Mouse (Mus musculus): ENCODE data around the gene Adgrb3. TPM values are rescaled to one million over a fixed set of nuclear protein-coding genes. Genes with fewer than 3 reads are reported as not detected.

Adgrb3 gene
- polyA plus RNA-seq, 1 experiment: 0.14 TPM

DNA sequence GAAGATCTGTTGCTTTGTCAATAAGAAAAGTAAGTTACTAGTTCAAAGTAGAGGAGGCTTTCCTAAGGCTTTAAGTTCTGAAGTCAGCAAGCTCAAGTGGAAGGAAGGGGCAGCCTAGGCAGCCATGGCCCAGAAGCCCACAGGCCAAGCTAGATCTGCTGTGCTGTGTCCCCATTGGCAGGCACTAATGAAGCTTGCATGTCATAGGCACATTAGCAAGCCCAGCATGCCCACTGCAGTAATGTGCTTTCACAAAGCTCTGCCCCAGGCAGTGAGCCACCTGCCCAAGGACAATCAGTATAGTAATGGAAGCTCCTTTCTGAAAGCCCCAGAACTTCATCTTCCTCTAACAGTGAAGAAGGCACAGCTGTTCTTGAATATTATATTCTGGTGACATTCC, 484.6 kb downstream of the Adgrb3 start:
- Histone ChIP-seq H3K4me1 (ENCODE audit: control insufficient read depth, insufficient read depth, low read length) (no peaks in the 10 kb centered on the region), H3K27me3 (replicated peaks; ENCODE audit: control insufficient read depth, insufficient read depth, low read length) (no peaks in the 10 kb centered on the region), H3K27ac (ENCODE audit: insufficient read depth, low read depth, low read length) (no peak overlapping the region), H3K36me3 (ENCODE audit: control insufficient read depth, insufficient read depth, low read length) (no peaks in the 10 kb centered on the region), H3K4me3 (ENCODE audit: insufficient read depth, low read depth, low read length) (no peak overlapping the region)
- DNase-seq: no peak
- no peak for TF ChIP-seq CTCF (conservative IDR thresholded peaks at IDR 0.05; ENCODE audit: insufficient read depth, insufficient read length, low read depth, low read length)
- TF ChIP-seq POLR2A (IDR thresholded peaks at IDR 0.05; ENCODE audit: low read depth, low read length): no peak

DNA sequence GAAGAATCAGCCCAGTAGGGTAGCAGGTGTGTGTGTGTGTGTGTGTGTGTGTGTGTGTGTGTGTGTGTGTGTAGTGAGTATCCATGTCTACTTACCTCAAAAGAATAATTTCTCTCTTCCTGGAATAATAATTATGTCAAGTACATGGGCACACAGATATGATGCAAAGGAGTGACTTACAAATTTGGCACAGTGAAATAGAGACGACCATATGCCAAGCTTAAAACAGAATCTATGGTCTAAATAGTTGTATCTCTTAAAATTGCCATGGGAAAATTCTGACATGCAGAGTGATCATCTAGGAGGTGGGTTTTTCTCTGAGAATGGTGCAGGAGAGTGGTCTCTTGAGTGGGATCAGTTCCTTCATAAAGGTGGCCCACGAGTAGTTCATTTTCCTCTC, 504.1 kb downstream of the Adgrb3 start:
- DNase-seq: no peak
- no peak overlapping the region for H3K4me3 ChIP-seq (ENCODE audit: insufficient read depth, low read depth, low read length)
- no peak overlapping the region for H3K27ac ChIP-seq (ENCODE audit: insufficient read depth, low read depth, low read length)
- no peaks in the 10 kb centered on the region for H3K36me3 ChIP-seq (ENCODE audit: control insufficient read depth, insufficient read depth, low read length)
- no peaks in the 10 kb centered on the region for H3K4me1 ChIP-seq (ENCODE audit: control insufficient read depth, insufficient read depth, low read length)
- TF ChIP-seq CTCF (conservative IDR thresholded peaks at IDR 0.05; ENCODE audit: insufficient read depth, insufficient read length, low read depth, low read length) (no peak), POLR2A (IDR thresholded peaks at IDR 0.05; ENCODE audit: low read depth, low read length) (no peak)
- 80% methylated on average over 2 of the region's 2 CpGs for WGBS
- no peaks in the 10 kb centered on the region for H3K27me3 ChIP-seq (replicated peaks; ENCODE audit: control insufficient read depth, insufficient read depth, low read length)

DNA sequence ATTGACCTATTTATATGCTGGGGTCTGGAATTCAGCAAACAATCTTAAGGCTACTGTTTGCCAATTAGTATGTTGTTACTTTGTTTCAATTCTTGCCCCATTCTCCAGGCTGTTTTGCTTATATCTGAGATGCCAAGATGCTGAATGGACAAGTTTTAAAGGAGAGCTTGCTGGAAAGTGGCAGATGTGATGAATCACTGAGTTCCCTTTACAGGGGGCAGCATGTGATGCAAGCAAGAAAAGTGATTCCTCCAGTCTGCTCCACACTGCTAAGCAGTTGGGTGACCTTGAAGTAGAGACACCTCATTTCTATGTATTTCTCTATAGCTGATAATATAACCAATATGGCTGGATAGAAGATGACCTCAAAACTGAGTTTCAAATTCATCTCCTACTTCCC, 512.4 kb downstream of the Adgrb3 start:
- Histone ChIP-seq H3K36me3 (ENCODE audit: control insufficient read depth, insufficient read depth, low read length) (no peaks in the 10 kb centered on the region), H3K27ac (ENCODE audit: insufficient read depth, low read depth, low read length) (no peak overlapping the region), H3K27me3 (replicated peaks; ENCODE audit: control insufficient read depth, insufficient read depth, low read length) (no peaks in the 10 kb centered on the region), H3K4me3 (ENCODE audit: insufficient read depth, low read depth, low read length) (no peak overlapping the region), H3K4me1 (ENCODE audit: control insufficient read depth, insufficient read depth, low read length) (no peaks in the 10 kb centered on the region)
- TF ChIP-seq CTCF (conservative IDR thresholded peaks at IDR 0.05; ENCODE audit: insufficient read depth, insufficient read length, low read depth, low read length) (no peak), POLR2A (IDR thresholded peaks at IDR 0.05; ENCODE audit: low read depth, low read length) (no peak)
- DNase-seq: no peak

DNA sequence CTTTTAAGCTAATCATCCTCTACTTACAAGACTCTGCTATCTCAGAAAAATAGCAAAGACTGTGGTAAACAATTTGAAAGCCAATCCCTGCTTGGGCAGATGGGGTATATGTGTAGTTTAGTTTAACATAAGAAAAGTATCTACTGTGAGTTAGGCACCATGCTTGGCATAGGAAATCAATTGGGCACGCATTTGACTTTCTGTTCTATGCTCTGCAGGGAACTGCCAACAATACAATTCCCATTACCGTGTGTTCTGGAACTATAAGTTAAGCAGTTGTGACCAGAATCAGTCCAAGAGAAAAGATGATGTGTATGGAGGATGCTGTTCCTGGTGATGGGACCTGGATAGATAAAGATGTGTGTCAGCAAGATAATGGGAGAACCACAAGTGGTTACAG, 517.2 kb downstream of the Adgrb3 start:
- Histone ChIP-seq H3K27ac (ENCODE audit: insufficient read depth, low read depth, low read length) (no peak overlapping the region), H3K36me3 (ENCODE audit: control insufficient read depth, insufficient read depth, low read length) (no peaks in the 10 kb centered on the region), H3K4me1 (ENCODE audit: control insufficient read depth, insufficient read depth, low read length) (no peaks in the 10 kb centered on the region), H3K27me3 (replicated peaks; ENCODE audit: control insufficient read depth, insufficient read depth, low read length) (no peaks in the 10 kb centered on the region), H3K4me3 (ENCODE audit: insufficient read depth, low read depth, low read length) (no peak overlapping the region)
- no peak for DNase-seq
- TF ChIP-seq POLR2A (IDR thresholded peaks at IDR 0.05; ENCODE audit: low read depth, low read length): no peak
- no peak for TF ChIP-seq CTCF (conservative IDR thresholded peaks at IDR 0.05; ENCODE audit: insufficient read depth, insufficient read length, low read depth, low read length)
- WGBS: 75% methylated on average over 2 of the region's 2 CpGs

DNA sequence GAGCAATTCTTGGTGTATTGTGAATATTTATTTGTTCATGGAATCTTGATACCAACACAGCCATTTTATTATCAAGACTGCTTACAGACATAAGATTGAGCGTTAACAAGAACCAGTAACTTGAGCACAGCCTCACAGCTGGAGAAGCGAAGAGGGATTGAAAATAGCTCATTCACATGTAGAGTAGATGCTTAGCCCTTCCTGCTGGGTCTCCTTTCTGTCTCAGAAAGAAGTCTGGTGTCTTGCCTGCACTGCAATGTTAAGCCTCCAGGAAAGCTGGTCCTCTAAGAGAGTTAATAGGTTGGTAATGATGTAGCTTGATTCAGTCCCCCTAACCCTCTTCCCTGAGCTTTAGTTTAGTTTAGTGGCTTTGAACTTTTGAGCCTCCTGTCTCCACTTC, 519.4 kb downstream of the Adgrb3 start:
- Histone ChIP-seq H3K27me3 (replicated peaks; ENCODE audit: control insufficient read depth, insufficient read depth, low read length) (no peaks in the 10 kb centered on the region), H3K27ac (ENCODE audit: insufficient read depth, low read depth, low read length) (no peak overlapping the region), H3K36me3 (ENCODE audit: control insufficient read depth, insufficient read depth, low read length) (no peaks in the 10 kb centered on the region), H3K4me1 (ENCODE audit: control insufficient read depth, insufficient read depth, low read length) (no peaks in the 10 kb centered on the region), H3K4me3 (ENCODE audit: insufficient read depth, low read depth, low read length) (no peak overlapping the region)
- WGBS: 27% methylated on average over 2 of the region's 2 CpGs
- TF ChIP-seq POLR2A (IDR thresholded peaks at IDR 0.05; ENCODE audit: low read depth, low read length) (no peak), CTCF (conservative IDR thresholded peaks at IDR 0.05; ENCODE audit: insufficient read depth, insufficient read length, low read depth, low read length) (no peak)
- DNase-seq: no peak

DNA sequence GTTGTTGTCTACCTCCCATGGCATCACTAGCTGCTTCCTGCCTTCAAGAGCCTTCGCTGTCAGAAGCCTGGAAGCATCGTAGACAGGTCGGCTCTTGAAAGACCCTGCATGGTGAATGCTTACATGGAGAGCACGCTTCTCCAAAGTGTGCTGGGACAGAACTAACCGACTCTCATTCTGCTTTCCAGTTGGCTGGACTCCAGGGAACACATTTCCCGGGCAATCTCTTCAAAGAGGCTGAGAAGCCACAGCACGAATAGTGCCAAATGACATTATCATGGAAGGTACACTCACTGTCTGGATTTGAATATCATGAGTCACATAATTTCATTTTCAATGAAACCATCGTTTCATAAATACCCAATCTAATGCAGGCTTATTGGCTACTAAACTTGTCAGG, 548.0 kb downstream of the Adgrb3 start:
- Histone ChIP-seq H3K4me3 (ENCODE audit: insufficient read depth, low read depth, low read length) (no peak overlapping the region), H3K27me3 (replicated peaks; ENCODE audit: control insufficient read depth, insufficient read depth, low read length) (no peaks in the 10 kb centered on the region), H3K4me1 (ENCODE audit: control insufficient read depth, insufficient read depth, low read length) (no peaks in the 10 kb centered on the region), H3K27ac (ENCODE audit: insufficient read depth, low read depth, low read length) (no peak overlapping the region), H3K36me3 (ENCODE audit: control insufficient read depth, insufficient read depth, low read length) (no peaks in the 10 kb centered on the region)
- whole genome bisulfite sequencing: 82% methylated on average over 8 of the region's 8 CpGs
- DNase-seq: no peak
- TF ChIP-seq POLR2A (IDR thresholded peaks at IDR 0.05; ENCODE audit: low read depth, low read length): no peak
- TF ChIP-seq CTCF (conservative IDR thresholded peaks at IDR 0.05; ENCODE audit: insufficient read depth, insufficient read length, low read depth, low read length): no peak

DNA sequence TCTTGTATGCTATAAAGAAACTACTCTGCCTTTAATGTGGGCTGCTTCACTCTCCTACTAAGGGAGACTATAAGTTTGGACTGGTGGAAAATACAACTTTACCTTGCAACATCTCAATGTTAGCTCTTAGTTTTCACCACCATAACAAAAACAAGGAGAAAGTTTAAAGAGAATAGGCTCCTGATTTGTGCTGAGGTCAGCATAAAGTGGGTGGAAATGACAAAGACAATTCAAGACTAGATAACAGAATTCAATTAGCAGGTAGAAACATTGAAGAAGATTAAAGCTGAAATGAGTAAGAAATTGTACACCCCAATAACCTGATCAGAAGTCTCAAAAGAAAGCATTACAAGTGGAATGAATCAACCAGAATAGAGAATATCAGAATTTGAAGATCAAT, 578.9 kb downstream of the Adgrb3 start:
- H3K4me3 ChIP-seq (ENCODE audit: insufficient read depth, low read depth, low read length): no peak overlapping the region
- H3K4me1 ChIP-seq (ENCODE audit: control insufficient read depth, insufficient read depth, low read length): no peaks in the 10 kb centered on the region
- H3K36me3 ChIP-seq (ENCODE audit: control insufficient read depth, insufficient read depth, low read length): no peaks in the 10 kb centered on the region
- H3K27me3 ChIP-seq (replicated peaks; ENCODE audit: control insufficient read depth, insufficient read depth, low read length): no peaks in the 10 kb centered on the region
- no peak for DNase-seq
- no peak overlapping the region for H3K27ac ChIP-seq (ENCODE audit: insufficient read depth, low read depth, low read length)
- no peak for TF ChIP-seq POLR2A (IDR thresholded peaks at IDR 0.05; ENCODE audit: low read depth, low read length)

DNA sequence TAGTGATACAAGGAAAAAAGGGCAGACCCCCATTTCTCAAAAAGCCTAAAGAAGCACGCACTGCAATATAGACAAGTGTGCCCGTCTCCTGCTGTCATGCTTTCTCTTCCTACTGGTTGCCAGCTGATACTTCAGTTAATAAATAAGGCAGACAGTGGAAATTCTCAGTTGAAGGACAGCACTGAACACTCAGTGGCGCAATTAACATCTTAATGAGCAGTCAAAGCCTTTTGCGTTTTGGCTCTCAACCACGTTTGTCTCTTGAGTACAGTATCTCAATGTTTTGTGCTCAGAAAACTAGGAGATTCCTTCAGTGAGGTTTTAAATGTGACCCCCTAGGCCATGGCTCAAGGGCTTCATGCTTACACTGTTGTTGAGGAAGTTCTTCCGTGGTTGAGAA, 587.1 kb downstream of the Adgrb3 start:
- DNase-seq: no peak
- Histone ChIP-seq H3K4me1 (ENCODE audit: control insufficient read depth, insufficient read depth, low read length) (no peaks in the 10 kb centered on the region), H3K4me3 (ENCODE audit: insufficient read depth, low read depth, low read length) (no peak overlapping the region), H3K27me3 (replicated peaks; ENCODE audit: control insufficient read depth, insufficient read depth, low read length) (no peaks in the 10 kb centered on the region), H3K27ac (ENCODE audit: insufficient read depth, low read depth, low read length) (no peak overlapping the region), H3K36me3 (ENCODE audit: control insufficient read depth, insufficient read depth, low read length) (no peaks in the 10 kb centered on the region)
- 74% methylated on average over 6 of the region's 6 CpGs for WGBS
- TF ChIP-seq POLR2A (IDR thresholded peaks at IDR 0.05; ENCODE audit: low read depth, low read length) (no peak), CTCF (conservative IDR thresholded peaks at IDR 0.05; ENCODE audit: insufficient read depth, insufficient read length, low read depth, low read length) (no peak)

All from kidney, adult 2 months (tissue).